Mouse (Mus musculus) embryonic facial prominence, embryonic 13.5 days (tissue): ENCODE measurements around the gene Nudt5. TPM values are rescaled to one million over a fixed set of nuclear protein-coding genes. Genes with fewer than 3 reads are reported as not detected.

Experiments used
- ATAC-seq: fragments of 200-750 bp; cut with Nextera tagmentation; 2 replicates; pipeline ENCODE4 v1.8.0; 2017; ENCODE audit warnings: low read depth; ENCODE audit not compliant: insufficient number of reproducible peaks, insufficient read depth, low FRiP score, low TSS enrichment
- H3K27ac ChIP-seq: fragments of 300-500 bp; sonication (generic); 2 replicates; pipeline ENCODE4 v1.5.1; 2015; ENCODE audit warnings: moderate library complexity, mild to moderate bottlenecking, inconsistent platforms
- H3K27me3 ChIP-seq: fragments of 300-500 bp; sonication (generic); 2 replicates; pipeline ENCODE4 v1.6.1; 2015; ENCODE audit warnings: mild to moderate bottlenecking, inconsistent platforms
- H3K36me3 ChIP-seq: fragments of 300-500 bp; sonication (generic); 2 replicates; pipeline ENCODE4 v1.6.1; 2015; ENCODE audit warnings: mild to moderate bottlenecking, inconsistent platforms
- H3K4me1 ChIP-seq: fragments of 300-500 bp; sonication (generic); 2 replicates; pipeline ENCODE4 v1.6.1; 2015; ENCODE audit warnings: inconsistent platforms
- H3K4me2 ChIP-seq: fragments of 300-500 bp; sonication (generic); 2 replicates; pipeline ENCODE4 v1.6.1; 2015; ENCODE audit warnings: moderate library complexity, mild to moderate bottlenecking, inconsistent platforms
- H3K4me3 ChIP-seq: fragments of 300-500 bp; sonication (generic); 2 replicates; pipeline ENCODE4 v1.5.1; 2015; ENCODE audit warnings: mild to moderate bottlenecking, inconsistent platforms
- H3K9ac ChIP-seq: fragments of 300-500 bp; sonication (generic); 2 replicates; pipeline ENCODE4 v1.6.1; 2015; ENCODE audit warnings: mild to moderate bottlenecking, inconsistent platforms
- H3K9me3 ChIP-seq: fragments of 300-500 bp; sonication (generic); 2 replicates; pipeline ENCODE4 v1.6.1; 2016; ENCODE audit warnings: inconsistent platforms
- WGBS: fragments of 180-500 bp; shearing (Covaris S2); methylation state at CpG from one replicate; pipeline ENCODE4 v1.1.7; 2015; ENCODE audit warnings: mixed read lengths; 5-methylcytosine and 5-hydroxymethylcytosine counted together
- polyA plus RNA-seq: library from polyadenylated mRNA; unstranded; fragments of >200 nt; fragmentation: Nextera tagmentation; extraction: Ambion mirVana; gene quantifications from 2 replicates; pipeline ENCODE4 v1.2.1, GENCODE M21; 2015

Gene Nudt5
- polyA plus RNA-seq, 1 experiment from 2014 or later = 78.0 TPM

- no peaks in the 10 kb centered on the region for H3K4me1 ChIP-seq
- ATAC-seq = no peak
- no peak overlapping the region for H3K9ac ChIP-seq
- no peak overlapping the region for H3K4me2 ChIP-seq
- H3K36me3 ChIP-seq = peaks cover 64% of the 10 kb centered on the region
- H3K27ac ChIP-seq = no peak overlapping the region
- 92% methylated on average over 6 of the region's 6 CpGs for WGBS
- H3K27me3 ChIP-seq = no peaks in the 10 kb centered on the region
- no peaks in the 10 kb centered on the region for H3K9me3 ChIP-seq
- no peak overlapping the region for H3K4me3 ChIP-seq
These were observed 22.4 kb upstream of the Nudt5 start for GRCm38 (mm10) chr2:5822449-5822848.

DNA sequence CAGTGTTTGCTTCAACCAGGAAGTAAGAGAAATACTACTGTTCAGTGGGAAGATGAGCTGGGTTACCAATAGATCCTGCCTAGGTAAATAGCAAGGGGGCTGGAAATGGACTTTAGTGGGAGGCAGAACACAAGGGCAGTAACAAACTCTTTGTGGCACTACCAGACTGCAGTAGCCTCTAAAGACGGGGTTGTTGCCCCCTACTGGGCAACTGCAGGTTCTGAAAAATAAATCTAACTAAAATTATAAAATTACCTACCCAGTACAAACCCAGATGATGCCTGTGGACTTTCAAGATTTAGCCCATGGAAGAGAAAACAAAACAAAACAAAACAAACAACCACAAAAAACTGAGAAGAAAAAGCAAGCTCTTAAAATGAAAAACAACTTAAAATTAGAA is 20.6 kb upstream of the Nudt5 start:
- H3K4me1 ChIP-seq = no peaks in the 10 kb centered on the region
- H3K4me3 ChIP-seq = no peak overlapping the region
- ATAC-seq = no peak
- H3K9me3 ChIP-seq = no peaks in the 10 kb centered on the region
- H3K4me2 ChIP-seq = no peak overlapping the region
- no peak overlapping the region for H3K27ac ChIP-seq
- no peaks in the 10 kb centered on the region for H3K27me3 ChIP-seq
- no peak overlapping the region for H3K9ac ChIP-seq
- peaks cover 53% of the 10 kb centered on the region for H3K36me3 ChIP-seq
- 22% methylated on average over 1 of the region's 1 CpGs for WGBS

- Histone ChIP-seq H3K9ac (no peak overlapping the region), H3K4me2 (no peak overlapping the region), H3K4me3 (no peak overlapping the region), H3K4me1 (no peaks in the 10 kb centered on the region), H3K27ac (no peak overlapping the region), H3K27me3 (no peaks in the 10 kb centered on the region), H3K36me3 (peaks cover 51% of the 10 kb centered on the region), H3K9me3 (no peaks in the 10 kb centered on the region)
- WGBS = 89% methylated on average over 5 of the region's 5 CpGs
- ATAC-seq = no peak
These were observed 20.1 kb upstream of the Nudt5 start for GRCm38 (mm10) chr2:5824685-5825084.

DNA sequence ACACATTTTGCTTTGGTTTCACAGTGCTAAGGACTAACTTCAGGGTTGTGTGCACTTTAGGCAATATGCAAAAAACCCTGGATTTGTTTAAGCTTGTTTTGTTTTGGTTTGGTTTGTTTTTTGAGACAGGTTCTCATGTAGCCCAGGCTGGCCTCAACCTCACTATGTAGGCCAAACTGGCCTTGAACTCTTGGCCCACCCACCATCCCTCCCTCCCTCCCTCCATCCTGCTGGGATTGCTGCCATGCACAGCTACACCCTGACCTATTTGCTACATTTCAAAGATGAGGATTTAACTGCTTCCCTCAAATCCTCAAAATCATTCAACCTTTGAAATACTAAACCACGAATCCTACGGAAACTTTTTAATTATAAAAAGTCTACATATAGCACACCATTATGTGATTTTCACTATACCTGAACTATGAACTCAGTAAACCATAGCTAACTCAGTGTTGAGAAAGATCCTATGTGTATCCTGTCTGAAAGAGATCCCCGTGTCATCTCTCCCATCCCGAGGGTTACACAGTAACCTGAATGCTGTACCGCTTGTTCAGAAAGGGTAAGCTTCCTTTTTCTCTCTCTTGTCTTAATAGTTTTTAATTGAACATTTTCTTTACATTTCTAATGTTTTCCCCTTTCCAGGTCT is 19.4 kb upstream of the Nudt5 start:
- Histone ChIP-seq H3K27me3 (no peaks in the 10 kb centered on the region), H3K27ac (no peak overlapping the region), H3K36me3 (peaks cover 49% of the 10 kb centered on the region), H3K4me1 (no peaks in the 10 kb centered on the region), H3K9me3 (no peaks in the 10 kb centered on the region), H3K4me2 (no peak overlapping the region), H3K4me3 (no peak overlapping the region), H3K9ac (no peak overlapping the region)
- WGBS = 90% methylated on average over 5 of the region's 5 CpGs
- no peak for ATAC-seq

- H3K4me3 ChIP-seq = no peak overlapping the region
- 96% methylated on average over 11 of the region's 11 CpGs for WGBS
- H3K27ac ChIP-seq = no peak overlapping the region
- H3K4me2 ChIP-seq = no peak overlapping the region
- peaks cover 56% of the 10 kb centered on the region for H3K36me3 ChIP-seq
- no peaks in the 10 kb centered on the region for H3K9me3 ChIP-seq
- no peaks in the 10 kb centered on the region for H3K27me3 ChIP-seq
- ATAC-seq = no peak
- no peak overlapping the region for H3K9ac ChIP-seq
- peaks cover 4% of the 10 kb centered on the region for H3K4me1 ChIP-seq
These were observed 4.0 kb upstream of the Nudt5 start for GRCm38 (mm10) chr2:5840815-5841214.

GRCm38 (mm10) chr2:5844181-5844872 is 492 bp upstream of the Nudt5 start:
- ATAC-seq = no peak
- peaks cover 38% of the 10 kb centered on the region for H3K36me3 ChIP-seq
- peaks cover 16% of the 10 kb centered on the region for H3K4me1 ChIP-seq
- H3K27me3 ChIP-seq = no peaks in the 10 kb centered on the region
- H3K9ac ChIP-seq = peak overlapping the region; percentile 87
- 5% methylated on average over 23 of the region's 23 CpGs for WGBS
- H3K4me2 ChIP-seq = peak overlapping the region; percentile 62
- peak overlapping the region; percentile 96 for H3K27ac ChIP-seq
- H3K4me3 ChIP-seq = peak overlapping the region; percentile 60
- no peaks in the 10 kb centered on the region for H3K9me3 ChIP-seq

GRCm38 (mm10) chr2:5845826-5846225 is 1.0 kb downstream of the Nudt5 start:
- H3K27me3 ChIP-seq = no peaks in the 10 kb centered on the region
- peaks cover 27% of the 10 kb centered on the region for H3K36me3 ChIP-seq
- peaks cover 16% of the 10 kb centered on the region for H3K4me1 ChIP-seq
- peak overlapping the region; percentile 87 for H3K9ac ChIP-seq
- H3K9me3 ChIP-seq = no peaks in the 10 kb centered on the region
- ATAC-seq = no peak
- peak overlapping the region; percentile 96; the same call in 1 of the 2 replicates for H3K27ac ChIP-seq
- H3K4me2 ChIP-seq = peak overlapping the region; percentile 62
- WGBS = 25% methylated on average over 4 of the region's 4 CpGs
- H3K4me3 ChIP-seq = peak overlapping the region; percentile 60

- no peaks in the 10 kb centered on the region for H3K9me3 ChIP-seq
- H3K36me3 ChIP-seq = peaks cover 22% of the 10 kb centered on the region
These were observed 6.3 kb downstream of the Nudt5 start for GRCm38 (mm10) chr2:5851116-5851515.

GRCm38 (mm10) chr2:5851866-5852265 is 7.0 kb downstream of the Nudt5 start:
- Histone ChIP-seq H3K4me1 (peaks cover 1% of the 10 kb centered on the region), H3K4me3 (no peak overlapping the region), H3K4me2 (no peak overlapping the region), H3K27me3 (no peaks in the 10 kb centered on the region), H3K9me3 (no peaks in the 10 kb centered on the region), H3K9ac (no peak overlapping the region), H3K27ac (no peak overlapping the region), H3K36me3 (peaks cover 23% of the 10 kb centered on the region)
- WGBS = 85% methylated on average over 5 of the region's 5 CpGs
- no peak for ATAC-seq

More at GRCm38 (mm10) chr2:5851116-5851515, 6.3 kb downstream of the Nudt5 start:
- ATAC-seq = no peak
- H3K4me1 ChIP-seq = peaks cover 9% of the 10 kb centered on the region
- no peak overlapping the region for H3K4me2 ChIP-seq
- no peak overlapping the region for H3K9ac ChIP-seq
- no peak overlapping the region for H3K4me3 ChIP-seq
- no peaks in the 10 kb centered on the region for H3K27me3 ChIP-seq
- no peak overlapping the region for H3K27ac ChIP-seq
- 91% methylated on average over 9 of the region's 9 CpGs for WGBS

DNA sequence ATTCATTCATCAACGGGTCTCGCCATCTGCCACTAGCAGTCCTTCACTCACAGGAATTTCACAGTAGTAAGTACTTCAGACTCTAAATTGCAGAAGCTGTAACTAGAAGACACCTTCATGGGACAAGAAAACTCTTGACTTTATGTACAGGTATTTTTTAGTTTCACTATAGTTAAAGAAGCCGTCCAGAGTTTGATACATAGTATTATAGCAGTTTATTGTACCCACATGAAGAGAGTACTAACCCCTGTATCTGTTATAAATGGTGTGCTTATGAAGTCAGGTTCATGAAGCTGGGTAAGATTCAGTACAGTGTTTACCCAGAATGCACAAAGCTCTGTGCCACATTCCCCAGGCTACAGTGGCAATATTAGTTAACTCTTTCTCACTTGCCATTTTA is 18.0 kb downstream of the Nudt5 start, which contains the start of gene Gm13199:
TSS of gene Gm13199 (minus strand) at position 101 of the 400 bp plus-strand sequence.
- Histone ChIP-seq H3K4me1 (no peaks in the 10 kb centered on the region), H3K27me3 (no peaks in the 10 kb centered on the region), H3K9me3 (no peaks in the 10 kb centered on the region), H3K4me3 (no peak within 1 kb of the TSS), H3K27ac (no peak within 1 kb of the TSS), H3K4me2 (no peak within 1 kb of the TSS), H3K36me3 (peaks cover 66% of the 10 kb centered on the region), H3K9ac (no peak within 1 kb of the TSS)
- WGBS = 92% methylated on average over 3 of the region's 3 CpGs
- ATAC-seq = no peak

- Histone ChIP-seq H3K9me3 (no peaks in the 10 kb centered on the region), H3K4me2 (no peak overlapping the region), H3K27ac (no peak overlapping the region), H3K4me1 (no peaks in the 10 kb centered on the region), H3K36me3 (peaks cover 70% of the 10 kb centered on the region), H3K27me3 (no peaks in the 10 kb centered on the region), H3K9ac (no peak overlapping the region), H3K4me3 (no peak overlapping the region)
- ATAC-seq = no peak
- 87% methylated on average over 2 of the region's 2 CpGs for WGBS
These were observed 22.9 kb downstream of the Nudt5 start for GRCm38 (mm10) chr2:5867681-5868080.

- peaks cover 73% of the 10 kb centered on the region for H3K36me3 ChIP-seq
- H3K9ac ChIP-seq = no peak overlapping the region
- 92% methylated on average over 5 of the region's 5 CpGs for WGBS
- no peak overlapping the region for H3K27ac ChIP-seq
- no peak overlapping the region for H3K4me2 ChIP-seq
- no peaks in the 10 kb centered on the region for H3K9me3 ChIP-seq
- ATAC-seq = no peak
- H3K27me3 ChIP-seq = no peaks in the 10 kb centered on the region
- H3K4me3 ChIP-seq = no peak overlapping the region
- no peaks in the 10 kb centered on the region for H3K4me1 ChIP-seq
These were observed 24.9 kb downstream of the Nudt5 start for GRCm38 (mm10) chr2:5869746-5870145.
